Mouse (Mus musculus) left cerebral cortex, postnatal 4 days (tissue): Measurements from ENCODE around the gene 1500011B03Rik. TPM values are rescaled to one million over a fixed set of nuclear protein-coding genes. Genes with fewer than 3 reads are reported as not detected.
"Not testable (repeated sequence)": the region's sequence is repeated elsewhere in the genome, so short reads cannot be mapped to it uniquely, and the experiment has no call there.

Experiments used
- DNase-seq: peaks from one replicate; pipeline ENCODE4 v3.0.0-alpha.2; 2022
- intact Hi-C: fragments of 180-260 bp; cut with DNase I; formaldehyde crosslinking; loops from one replicate; pipeline ENCODE4 v1.15.1; 2025
- total RNA-seq, 2 experiments: library from RNA; stranded (reverse); gene quantifications; 2 replicates each; pipeline ENCODE4 v1.2.3; 2021

1500011B03Rik gene
- total RNA-seq, result 100 to 1,000 TPM; 166 to 169 TPM

DNA sequence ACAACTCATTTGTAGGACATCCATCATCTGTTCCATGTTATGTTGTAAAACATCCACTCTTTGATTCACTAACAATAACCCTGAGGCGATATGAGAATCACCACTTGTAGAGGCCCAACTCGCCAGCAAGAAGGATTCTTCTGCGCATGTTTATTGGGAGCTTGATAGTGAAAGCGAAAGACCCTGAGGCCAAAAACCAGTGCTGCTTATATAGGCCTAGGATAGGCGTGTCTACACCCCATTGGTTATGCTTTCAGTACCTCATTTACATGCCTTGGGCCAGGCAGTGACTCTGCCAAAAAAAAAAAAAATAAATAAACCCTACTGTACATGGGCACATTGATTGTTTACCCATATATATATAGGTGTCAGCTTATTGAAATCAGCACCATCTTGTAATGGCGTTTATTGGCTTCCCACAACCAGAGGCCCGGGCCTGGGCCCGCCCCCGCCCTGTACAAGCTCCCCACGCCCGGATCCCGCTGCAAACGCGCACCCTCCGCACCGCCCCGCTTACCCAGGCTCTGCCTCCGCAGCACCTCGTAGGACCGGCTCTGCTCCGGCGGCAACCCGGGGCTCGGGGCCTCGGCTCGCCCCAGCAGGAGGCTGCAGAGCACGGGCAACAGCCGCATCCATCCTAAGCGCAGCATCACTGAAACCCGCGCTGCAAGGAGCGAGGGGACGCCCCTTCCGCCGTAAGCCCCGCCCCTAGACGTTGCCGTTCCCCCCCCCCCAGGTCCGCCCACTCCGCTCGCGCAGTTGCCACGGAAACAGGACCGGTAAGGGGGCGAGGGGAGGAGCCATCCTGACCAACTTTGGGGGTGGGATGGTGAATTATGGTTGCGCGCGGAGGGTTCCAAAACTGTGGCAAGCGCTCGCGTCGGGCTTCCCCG lies at the start of gene 1500011B03Rik:
1500011B03Rik (minus strand) TSS at position 673 of the 893 bp plus-strand sequence.
- DNase-seq, result peak; percentile 90
- intact Hi-C loops, result loop anchor here (10.0 kb wide), 1 partner anchor 82 kb away; no protein-coding TSS in a partner anchor

DNA sequence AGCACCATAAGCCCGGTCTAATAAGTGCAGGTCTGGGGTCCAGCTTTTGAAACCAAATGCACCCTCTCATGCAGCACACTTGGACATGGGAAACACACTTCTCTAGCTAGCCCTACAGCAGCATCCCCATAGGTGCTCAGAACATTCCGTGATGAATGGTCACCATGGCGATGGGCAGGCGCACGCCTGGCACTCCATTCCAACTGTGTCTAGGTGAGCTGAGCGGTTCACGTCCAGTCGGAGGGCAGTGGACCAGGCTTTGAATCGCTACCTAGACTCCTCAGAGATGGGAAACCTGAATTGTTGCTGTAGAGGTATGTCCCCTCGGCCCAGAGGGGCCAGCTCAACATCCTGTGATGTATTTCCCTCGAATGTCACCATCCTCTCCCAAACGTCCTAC lies 42.0 kb upstream of the 1500011B03Rik start:
- intact Hi-C loops, result no loop called here
- no peak for DNase-seq

DNA sequence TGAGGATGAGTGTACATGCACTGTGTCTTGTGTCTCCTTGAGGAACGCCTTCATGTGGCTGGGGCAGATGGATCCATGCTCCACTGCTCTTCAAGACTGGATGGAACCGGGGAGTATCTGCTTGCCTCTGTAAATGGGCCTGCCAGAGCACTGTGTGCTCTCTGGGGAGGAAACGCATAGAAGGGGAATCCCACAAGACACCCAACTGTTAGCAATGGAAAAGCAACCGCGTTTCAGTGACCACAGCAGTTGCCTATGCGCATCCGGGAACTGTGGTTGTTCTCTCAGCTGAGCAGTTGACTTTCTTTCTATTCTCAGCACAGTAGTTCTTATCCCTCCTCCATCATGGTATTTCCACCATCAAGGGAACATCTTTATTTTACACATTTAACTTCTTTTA lies 41.5 kb upstream of the 1500011B03Rik start:
- intact Hi-C loops, result no loop called here
- no peak for DNase-seq

DNA sequence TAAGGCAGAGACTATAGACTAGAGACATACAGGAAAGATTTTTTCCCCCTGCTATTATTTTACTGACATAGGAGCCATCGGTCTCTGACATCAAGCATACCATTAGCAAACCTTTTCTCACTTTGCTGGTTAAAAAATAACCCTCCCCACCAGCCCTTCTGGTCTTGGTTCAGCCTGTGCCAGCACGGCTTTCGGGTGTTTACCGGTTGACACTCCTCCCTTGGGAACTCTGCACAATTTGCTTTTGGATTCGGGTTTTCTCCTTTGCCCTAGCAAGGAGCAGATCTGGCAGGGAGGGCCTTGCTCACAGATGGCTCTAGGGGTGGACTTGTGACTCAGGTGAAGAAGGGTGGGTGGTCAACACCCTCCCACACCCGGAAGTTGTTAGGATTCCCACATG lies 38.5 kb upstream of the 1500011B03Rik start:
- no peak for DNase-seq

DNA sequence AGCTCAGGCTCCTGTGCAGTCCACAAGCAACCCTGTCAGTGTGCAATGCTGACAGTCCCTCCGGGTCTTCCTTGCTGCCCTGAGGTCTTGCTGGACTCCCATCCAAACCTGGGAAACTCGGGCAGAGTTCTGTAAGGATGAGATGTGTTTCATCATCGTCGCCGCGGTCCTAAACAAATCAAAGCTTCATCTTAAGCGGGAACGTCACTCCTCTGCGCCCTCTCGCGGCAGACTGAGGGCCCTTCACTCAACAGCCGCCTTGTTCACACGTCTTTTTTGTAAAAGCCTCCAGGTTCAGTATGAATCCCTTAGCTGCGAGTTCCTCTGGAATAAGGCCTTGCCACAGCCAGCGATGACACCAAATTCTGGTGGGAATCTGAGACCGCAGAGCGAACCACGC lies 36.0 kb upstream of the 1500011B03Rik start:
- intact Hi-C loops, result no loop called here
- peak; percentile 82 for DNase-seq

More for the DNA sequence above, 38.5 kb upstream of the 1500011B03Rik start:
- intact Hi-C loops, result no loop called here

DNA sequence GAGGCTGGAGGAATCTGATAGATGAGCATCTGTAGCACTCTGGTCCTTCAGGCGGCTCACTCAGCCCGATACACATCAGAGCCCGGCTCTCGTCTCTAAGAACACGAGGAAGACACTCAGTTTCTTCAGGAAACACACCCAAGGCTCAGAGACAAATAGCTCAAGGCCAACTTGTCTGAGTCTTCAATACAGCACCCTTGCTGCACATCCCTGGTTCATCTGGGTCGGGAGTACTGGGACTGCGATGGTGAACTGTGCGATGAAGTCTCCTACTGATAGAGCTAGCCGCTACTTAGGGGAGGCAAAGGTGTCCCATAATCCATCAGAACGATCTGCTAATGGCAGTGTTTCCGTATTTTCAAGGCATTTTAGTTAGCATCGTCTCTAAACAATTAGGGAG lies 35.3 kb upstream of the 1500011B03Rik start, which contains the start of gene Gm9936:
Gm9936 (minus strand) TSS at position 101 of the 400 bp plus-strand sequence.
- intact Hi-C loops, result no loop called here
- DNase-seq, result no peak

DNA sequence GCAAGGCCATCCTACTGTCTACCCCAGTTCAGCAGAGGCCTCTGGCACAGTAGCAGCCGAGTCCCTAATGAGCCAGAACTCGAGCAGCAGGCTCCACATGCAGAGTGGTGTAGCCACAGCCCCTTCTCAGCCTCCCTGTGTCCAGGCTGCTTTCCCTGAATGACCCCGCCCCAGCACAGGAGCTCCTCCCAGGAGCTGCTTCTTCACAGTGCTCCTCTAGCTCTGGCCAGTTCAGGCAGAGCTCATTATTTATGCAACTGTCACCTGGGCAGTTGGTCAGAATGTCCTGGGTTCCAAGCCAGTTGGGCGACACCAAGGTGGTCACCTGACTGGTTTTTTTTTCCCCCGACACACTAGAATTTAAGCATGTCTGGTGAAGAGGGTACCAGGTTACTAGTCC lies 30.1 kb upstream of the 1500011B03Rik start, which contains the start of gene 4930519G04Rik:
4930519G04Rik (plus strand) TSS at position 301 of the 400 bp plus-strand sequence.
- intact Hi-C loops, DNase-seq: not testable (repeated sequence)

DNA sequence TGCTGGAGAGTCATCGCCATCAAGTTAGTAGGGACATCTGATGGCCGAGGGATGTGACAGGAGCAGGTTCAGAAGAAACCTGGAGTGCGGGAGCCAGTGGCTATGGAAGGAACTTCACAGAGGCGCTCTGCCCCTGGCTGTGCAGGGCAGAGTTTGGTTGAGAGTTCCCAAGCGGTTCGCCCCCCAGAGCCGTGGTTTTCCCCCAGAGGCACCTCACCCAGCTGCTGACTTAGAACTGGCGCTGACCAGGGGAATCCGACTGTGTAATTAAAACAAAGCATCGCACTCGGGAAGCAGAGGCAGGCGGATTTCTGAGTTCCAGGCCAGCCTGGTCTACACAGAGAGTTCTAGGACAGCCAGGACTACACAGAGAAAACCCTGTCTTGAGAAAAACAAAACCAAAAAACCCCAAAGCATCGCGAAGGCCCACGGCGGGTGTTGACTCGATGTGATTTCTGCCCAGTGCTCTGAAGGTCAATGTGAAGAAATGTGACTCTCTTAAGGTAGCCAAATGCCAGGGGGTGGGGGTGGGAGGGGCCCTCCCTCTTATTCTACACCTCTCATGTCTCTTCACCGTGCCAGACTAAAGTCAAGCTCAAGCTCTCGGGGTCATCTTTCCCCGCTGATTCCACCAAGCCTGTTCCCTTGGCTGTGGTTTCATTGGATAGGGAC lies 28.4 kb upstream of the 1500011B03Rik start:
- intact Hi-C loops, result no loop called here
- no peak for DNase-seq

DNA sequence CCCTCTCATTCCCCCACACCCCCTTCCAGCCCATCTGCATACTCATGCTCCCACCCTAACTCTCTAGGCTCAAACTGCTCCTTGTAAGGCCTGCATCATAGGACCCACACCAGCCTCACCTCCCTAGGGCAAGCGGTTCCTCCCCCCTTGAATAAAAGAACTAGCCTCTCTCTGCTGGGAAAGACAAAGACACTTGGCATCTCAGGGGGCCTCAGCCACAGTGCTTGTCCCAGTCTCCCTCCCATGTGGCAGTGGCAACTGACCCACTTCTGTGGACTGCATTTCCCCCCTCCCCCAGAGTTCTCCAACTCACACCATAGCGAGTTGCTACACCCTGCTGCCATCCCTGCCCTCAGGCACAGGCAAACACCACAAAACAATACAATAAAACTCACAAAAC lies 21.1 kb upstream of the 1500011B03Rik start:
- intact Hi-C loops, DNase-seq: not testable (repeated sequence)

DNA sequence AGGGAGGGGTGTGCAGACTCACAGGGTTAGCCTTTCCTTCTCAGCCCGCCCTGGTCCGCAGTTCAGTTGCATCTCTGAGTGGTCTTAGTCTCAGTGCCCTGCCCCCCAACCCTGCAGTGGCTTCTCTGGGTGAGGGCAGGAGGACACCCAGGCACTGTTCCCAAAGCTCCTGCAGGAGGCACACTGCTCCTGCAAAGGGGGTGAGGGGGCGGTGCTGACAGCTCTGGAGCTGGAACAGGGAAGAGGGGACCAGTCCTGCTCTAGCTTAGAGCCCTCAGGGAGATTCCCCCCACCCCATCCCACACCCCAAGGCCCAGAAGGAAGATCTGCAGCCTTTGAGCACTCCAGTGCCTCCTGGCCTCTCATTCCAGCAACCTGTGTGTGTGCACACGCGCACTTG lies 19.4 kb upstream of the 1500011B03Rik start:
- DNase-seq, result no peak
- intact Hi-C loops, result no loop called here

DNA sequence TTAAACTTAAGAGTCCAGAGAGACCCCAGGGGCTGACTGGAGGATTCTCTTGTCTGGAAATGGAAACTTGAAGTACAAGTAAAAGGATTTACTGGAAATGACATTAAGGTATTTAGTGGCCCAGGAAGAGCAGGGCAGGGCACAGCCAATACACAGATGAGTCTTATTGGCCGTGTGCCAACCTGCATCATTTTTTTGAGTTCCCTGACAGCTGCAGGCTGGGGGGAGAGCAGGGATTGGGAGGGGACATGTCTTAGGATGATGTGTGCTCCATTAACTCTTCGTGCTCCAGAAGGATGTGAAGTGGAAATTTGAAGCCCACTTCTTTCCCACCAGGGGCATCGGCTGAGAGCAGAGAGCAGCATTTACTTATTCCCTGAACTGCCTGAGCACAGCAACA lies 18.9 kb upstream of the 1500011B03Rik start:
- intact Hi-C loops, result not testable (repeated sequence)

DNA sequence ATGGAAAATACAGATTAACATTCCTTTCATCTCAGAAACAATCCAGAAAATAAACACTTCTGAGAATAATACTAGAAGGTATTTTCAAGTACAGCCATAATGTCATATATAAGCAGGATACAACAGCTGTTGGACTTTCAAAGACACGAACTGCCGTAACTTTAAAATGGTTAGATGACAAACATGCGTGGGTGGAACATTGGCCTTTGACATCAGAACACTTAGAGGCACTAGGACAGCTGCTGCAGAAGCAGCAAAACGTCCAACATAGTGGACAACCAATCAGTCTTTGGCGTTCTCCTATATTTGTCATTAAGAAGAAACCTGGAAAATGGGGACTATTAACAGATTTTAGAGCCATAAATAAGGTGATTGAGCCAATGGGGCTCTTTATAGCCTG lies 17.2 kb upstream of the 1500011B03Rik start:
- DNase-seq, intact Hi-C loops: not testable (repeated sequence)

More for the DNA sequence above, 18.9 kb upstream of the 1500011B03Rik start:
- DNase-seq, result peak; percentile 64

DNA sequence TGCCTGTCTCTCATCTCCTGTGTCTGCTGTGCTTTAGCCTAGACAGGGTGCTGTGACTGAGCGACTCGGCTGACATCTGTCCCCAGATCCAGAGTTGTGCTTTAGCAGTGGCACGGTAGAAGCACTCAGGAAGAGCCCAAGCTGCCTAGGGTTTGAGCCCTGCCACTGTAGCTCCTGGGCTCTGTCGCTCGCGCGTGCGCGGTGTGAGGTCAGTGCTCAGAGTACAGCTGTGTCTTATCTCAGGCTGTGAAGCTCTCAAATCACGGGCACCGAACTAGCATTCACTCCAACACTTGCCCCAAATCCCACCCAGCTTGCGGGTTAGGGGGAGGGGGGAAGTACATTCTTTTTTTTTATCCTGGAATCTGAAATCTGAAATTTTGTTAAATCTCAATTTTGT lies 13.6 kb upstream of the 1500011B03Rik start:
- intact Hi-C loops, result no loop called here
- DNase-seq, result no peak

DNA sequence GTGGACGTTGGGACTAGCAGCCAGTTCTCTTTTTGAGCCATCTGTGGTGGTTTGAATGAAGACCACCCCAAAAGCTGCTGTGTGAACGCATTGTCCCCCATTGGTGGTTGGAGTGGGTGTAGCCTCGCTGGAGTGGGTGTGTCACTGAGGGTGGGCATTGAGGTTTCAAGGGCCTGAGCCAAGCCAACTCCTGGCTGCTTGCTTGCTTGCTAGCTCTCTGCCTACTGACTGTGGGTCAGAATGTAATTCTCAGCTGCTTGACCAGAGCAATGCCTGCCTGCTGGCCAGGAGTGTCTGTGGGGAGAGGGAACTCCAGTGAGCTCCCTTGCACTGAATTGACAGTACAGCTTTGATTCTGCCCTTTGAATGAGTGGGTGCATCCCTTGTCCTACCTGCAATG lies 6.5 kb upstream of the 1500011B03Rik start:
- intact Hi-C loops, result loop anchor here (10.0 kb wide), 1 partner anchor 75 kb away; no protein-coding TSS in a partner anchor
- no peak for DNase-seq

DNA sequence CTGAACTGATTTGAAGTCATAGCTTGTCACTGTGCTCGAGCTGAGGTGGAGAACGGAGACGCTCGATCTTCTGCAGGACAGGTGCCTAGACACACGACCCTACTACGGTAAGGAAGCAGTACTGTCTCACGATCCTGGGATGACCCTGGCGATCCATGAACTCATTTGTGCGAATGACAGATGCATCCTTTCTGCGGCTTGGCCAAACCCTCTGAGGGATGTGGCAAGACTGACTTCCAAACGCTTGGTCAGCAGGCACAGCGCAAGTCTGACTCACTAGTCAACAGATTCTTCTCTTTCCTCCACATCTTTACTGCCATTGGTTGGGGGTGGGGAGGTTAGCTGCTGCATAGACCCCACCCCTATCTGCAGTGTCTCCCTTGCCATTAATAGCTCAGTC lies 4.2 kb upstream of the 1500011B03Rik start:
- DNase-seq, result no peak
- intact Hi-C loops, result loop anchor here (10.0 kb wide), 1 partner anchor 77 kb away; no protein-coding TSS in a partner anchor

DNA sequence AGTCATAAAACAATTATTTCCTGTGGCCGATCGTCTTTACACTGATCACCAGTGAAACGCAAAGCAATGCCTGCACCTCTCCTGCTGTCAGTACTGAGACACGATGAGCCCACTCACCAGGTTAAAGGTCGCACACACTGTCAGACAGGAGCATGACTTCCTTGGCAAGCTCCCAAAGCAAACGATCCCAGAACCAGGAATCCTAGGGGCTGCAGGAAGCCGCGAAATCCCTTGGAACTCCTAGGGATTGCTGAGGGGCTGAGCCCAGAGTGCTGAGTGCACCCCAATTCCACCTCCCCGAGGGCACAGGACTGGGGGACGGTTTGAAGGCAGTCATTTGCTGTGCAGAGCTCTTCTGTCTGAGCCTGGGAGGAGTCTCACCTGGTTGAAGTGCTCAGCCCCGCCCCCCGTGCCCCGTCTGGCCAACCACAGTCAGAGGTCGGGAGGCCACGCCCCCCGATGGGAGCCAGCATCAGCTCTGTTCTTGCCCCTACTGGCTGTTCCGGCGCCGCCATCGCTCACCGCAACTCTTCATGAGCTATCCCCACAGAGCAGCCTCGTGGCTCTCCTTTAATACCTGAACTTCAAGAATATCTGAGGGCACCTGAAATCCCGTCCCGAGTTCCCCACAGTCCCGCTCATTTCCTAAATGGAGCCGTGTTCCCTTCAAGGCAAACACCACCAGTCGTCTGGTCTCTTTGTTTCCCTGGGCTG lies 2.9 kb upstream of the 1500011B03Rik start:
- intact Hi-C loops, result loop anchor here (10.0 kb wide), 1 partner anchor 79 kb away; no protein-coding TSS in a partner anchor
- peak; percentile 81 for DNase-seq

DNA sequence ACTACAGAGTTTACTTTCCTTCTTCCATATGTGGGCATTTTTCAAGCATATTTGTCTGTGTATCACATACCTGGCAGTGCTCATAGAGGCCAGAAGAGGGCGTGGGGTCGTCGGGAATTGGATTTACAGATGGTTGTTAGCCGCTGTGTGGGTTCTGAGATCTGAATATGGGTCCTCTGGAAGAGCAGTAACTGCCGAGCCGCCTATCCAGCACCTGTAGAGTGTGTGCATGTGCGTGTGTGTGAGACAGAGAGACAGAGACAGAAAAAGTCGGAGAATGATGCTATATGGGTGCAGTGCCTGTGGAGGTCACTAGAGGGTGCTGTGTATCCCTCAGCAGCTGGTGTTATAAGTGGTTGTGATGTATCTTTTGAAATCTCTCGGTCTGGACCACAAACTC lies 929 bp upstream of the 1500011B03Rik start:
- intact Hi-C loops, result loop anchor here (10.0 kb wide), 1 partner anchor 81 kb away; no protein-coding TSS in a partner anchor
- peak; percentile 43 for DNase-seq

DNA sequence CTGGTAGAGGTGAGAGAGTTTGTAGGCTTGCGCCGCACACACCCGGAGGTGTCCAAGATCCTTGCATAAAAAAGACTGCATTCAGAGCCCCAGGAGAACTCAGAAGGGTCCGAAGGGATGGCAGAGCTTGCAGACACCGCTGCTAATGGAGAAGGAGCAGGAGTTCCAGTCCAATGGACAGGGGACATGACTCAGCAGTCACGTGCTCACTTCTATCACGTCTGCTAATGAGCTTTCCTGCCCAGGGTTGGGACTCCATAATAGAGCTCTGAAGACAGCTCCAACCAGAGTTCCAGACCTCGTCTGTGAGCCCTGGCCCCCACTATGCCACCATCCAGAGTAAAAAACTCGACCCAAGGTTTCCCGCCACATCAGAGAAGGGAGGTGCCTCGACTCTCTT lies 5.1 kb downstream of the 1500011B03Rik start:
- intact Hi-C loops, result no loop called here
- DNase-seq, result no peak

DNA sequence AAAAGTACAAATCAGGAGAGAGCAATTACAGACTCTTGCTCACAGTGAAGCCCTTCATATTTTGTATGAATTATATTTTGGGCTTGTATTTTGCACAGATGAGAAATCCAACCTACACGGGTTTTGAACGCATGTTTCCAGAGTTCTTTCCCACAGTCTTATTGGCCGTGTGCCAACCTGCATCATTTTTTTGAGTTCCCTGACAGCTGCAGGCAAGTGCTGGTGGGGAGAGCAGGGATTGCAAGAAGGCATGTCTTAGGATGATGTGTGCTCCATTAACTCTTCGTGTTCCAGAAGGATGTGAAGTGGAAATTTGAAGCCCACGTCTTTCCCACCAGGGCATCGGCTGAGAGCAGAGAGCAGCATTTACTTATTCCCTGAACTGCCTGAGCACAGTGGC lies 6.7 kb downstream of the 1500011B03Rik start:
- intact Hi-C loops, result no loop called here
- no peak for DNase-seq

DNA sequence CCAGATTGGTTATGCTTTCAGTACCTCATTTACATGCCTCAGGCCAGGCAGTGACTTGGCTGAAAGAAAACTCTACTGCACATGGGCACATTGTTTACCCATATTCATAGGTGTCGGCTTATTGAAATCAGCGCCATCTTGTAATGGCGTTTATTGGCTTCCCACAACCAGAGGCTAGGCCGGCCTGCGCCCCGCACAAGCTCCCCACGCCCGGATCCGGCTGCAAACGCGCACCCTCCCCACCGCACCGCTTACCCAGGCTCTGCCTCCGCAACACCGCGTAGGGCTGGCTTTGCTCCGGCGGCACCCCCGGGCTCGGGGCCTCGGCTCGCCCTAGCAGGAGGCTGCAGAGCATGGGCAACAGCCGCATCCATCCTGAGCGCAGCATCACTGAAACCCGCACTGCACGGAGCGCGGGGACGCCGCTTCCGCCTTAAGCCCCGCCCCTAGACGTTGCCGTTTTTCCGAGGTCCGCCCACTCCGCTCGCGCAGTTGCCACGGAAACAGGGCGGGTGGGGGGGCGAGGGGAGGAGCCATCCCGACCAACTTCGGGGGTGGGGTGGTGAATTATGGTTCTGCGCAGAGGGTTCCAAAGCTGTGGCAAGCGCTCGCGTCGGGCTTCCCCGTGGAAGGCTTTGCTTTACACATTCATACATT lies 9.6 kb downstream of the 1500011B03Rik start:
- intact Hi-C loops, result no loop called here
- DNase-seq, result peak; percentile 93
